Mouse (Mus musculus) E14TG2a.4 (cell line): ENCODE results near the gene Pmm1.
A peak's percentile ranks its signal among the peaks of the same experiment; 100 is the strongest.

ENCODE experiments used
- H3K27me3 ChIP-seq: 2 replicates; pipeline ENCODE4 v1.6.1; 2014; ENCODE audit warnings: low read length, control low read depth; ENCODE audit not compliant: insufficient read depth
- H3K36me3 ChIP-seq: 2 replicates; pipeline ENCODE4 v1.6.1; 2014; ENCODE audit warnings: low read length, control low read depth; ENCODE audit not compliant: insufficient read depth
- H3K4me1 ChIP-seq: replicated peaks from 2 replicates; pipeline ENCODE4 v1.6.1; 2014; ENCODE audit warnings: low read depth, low read length, control low read depth
- H3K4me3 ChIP-seq: replicated peaks from 2 replicates; pipeline ENCODE4 v1.5.1; 2014; ENCODE audit warnings: mild to moderate bottlenecking, low read length
- H3K9me3 ChIP-seq: 2 replicates; pipeline ENCODE4 v1.6.1; 2014; ENCODE audit warnings: low read length, control low read depth
- CTCF ChIP-seq: conservative IDR thresholded peaks from 2 replicates; pipeline ENCODE4 v1.5.1; 2014; ENCODE audit warnings: low read length
- NANOG ChIP-seq: IDR thresholded peaks from 2 replicates; pipeline ENCODE4 v1.6.1; 2014; ENCODE audit warnings: borderline replicate concordance, low read length, mixed read lengths
- POU5F1 ChIP-seq: IDR thresholded peaks from 2 replicates; pipeline ENCODE4 v1.6.1; 2014; ENCODE audit warnings: low read length, borderline replicate concordance

The Pmm1 gene

GRCm38 (mm10) chr15:81960171-81961077, at the start of gene Pmm1:
Pmm1 (minus strand) TSS chr15:81960930.
- TF ChIP-seq POU5F1 (no peak), CTCF (peak; percentile 28; the same call in 1 of the 2 replicates), NANOG (no peak)
- Histone ChIP-seq H3K4me3 (peak within 1 kb of the TSS; percentile 100), H3K9me3 (no peaks in the 10 kb centered on the region), H3K4me1 (peaks cover 68% of the 10 kb centered on the region), H3K36me3 (peaks cover 40% of the 10 kb centered on the region), H3K27me3 (no peaks in the 10 kb centered on the region)

- Histone ChIP-seq H3K4me1 (peaks cover 5% of the 10 kb centered on the region; the same call in 1 of the 2 replicates), H3K9me3 (no peaks in the 10 kb centered on the region), H3K36me3 (peaks cover 55% of the 10 kb centered on the region), H3K4me3 (no peak overlapping the region), H3K27me3 (no peaks in the 10 kb centered on the region)
- TF ChIP-seq CTCF (no peak), NANOG (no peak)
Observed at GRCm38 (mm10) chr15:82004257-82004656, 43.5 kb upstream of the Pmm1 start.

- Histone ChIP-seq H3K4me3 (no peak overlapping the region), H3K27me3 (no peaks in the 10 kb centered on the region), H3K9me3 (no peaks in the 10 kb centered on the region), H3K36me3 (peaks cover 62% of the 10 kb centered on the region), H3K4me1 (peaks cover 82% of the 10 kb centered on the region)
- TF ChIP-seq NANOG (no peak), POU5F1 (no peak), CTCF (no peak)
Observed at GRCm38 (mm10) chr15:81993992-81994391, 33.3 kb upstream of the Pmm1 start.

- Histone ChIP-seq H3K4me3 (no peak overlapping the region), H3K4me1 (peaks cover 63% of the 10 kb centered on the region), H3K9me3 (no peaks in the 10 kb centered on the region), H3K36me3 (peaks cover 29% of the 10 kb centered on the region), H3K27me3 (no peaks in the 10 kb centered on the region)
- TF ChIP-seq POU5F1 (no peak), NANOG (no peak), CTCF (no peak)
Observed at GRCm38 (mm10) chr15:81990549-81990948, 29.8 kb upstream of the Pmm1 start.

- H3K36me3 ChIP-seq: peaks cover 21% of the 10 kb centered on the region
- no peaks in the 10 kb centered on the region for H3K9me3 ChIP-seq
- H3K4me1 ChIP-seq: peaks cover 63% of the 10 kb centered on the region
- no peak overlapping the region for H3K4me3 ChIP-seq
- H3K27me3 ChIP-seq: no peaks in the 10 kb centered on the region
- TF ChIP-seq CTCF (peak; percentile 72), NANOG (no peak)
Observed at GRCm38 (mm10) chr15:81989371-81990062, 28.8 kb upstream of the Pmm1 start.

- no peaks in the 10 kb centered on the region for H3K27me3 ChIP-seq
- peaks cover 47% of the 10 kb centered on the region for H3K4me1 ChIP-seq
- H3K4me3 ChIP-seq: no peak within 1 kb of the TSS
- H3K36me3 ChIP-seq: peaks cover 2% of the 10 kb centered on the region; the same call in 1 of the 2 replicates
- TF ChIP-seq CTCF (no peak), NANOG (no peak), POU5F1 (no peak)
- H3K9me3 ChIP-seq: no peaks in the 10 kb centered on the region
Observed at GRCm38 (mm10) chr15:81987646-81988045, 26.9 kb upstream of the Pmm1 start, which contains the start of gene Xrcc6. Xrcc6 (plus strand) TSS chr15:81987835.

GRCm38 (mm10) chr15:81985267-81986161, 24.8 kb upstream of the Pmm1 start:
- H3K4me1 ChIP-seq: peaks cover 27% of the 10 kb centered on the region
- H3K36me3 ChIP-seq: no peaks in the 10 kb centered on the region
- no peak for TF ChIP-seq NANOG
- TF ChIP-seq CTCF: no peak
- TF ChIP-seq POU5F1: no peak
- H3K4me3 ChIP-seq: no peak overlapping the region
- H3K9me3 ChIP-seq: no peaks in the 10 kb centered on the region
- H3K27me3 ChIP-seq: no peaks in the 10 kb centered on the region

GRCm38 (mm10) chr15:81982173-81982572, 21.4 kb upstream of the Pmm1 start:
- Histone ChIP-seq H3K4me1 (peaks cover 22% of the 10 kb centered on the region), H3K4me3 (no peak overlapping the region), H3K27me3 (no peaks in the 10 kb centered on the region), H3K36me3 (no peaks in the 10 kb centered on the region), H3K9me3 (peaks cover 3% of the 10 kb centered on the region; the same call in 1 of the 2 replicates)
- no peak for TF ChIP-seq POU5F1
- no peak for TF ChIP-seq CTCF
- TF ChIP-seq NANOG: no peak
